Mouse (Mus musculus) olfactory bulb, adult 2 months (tissue): ENCODE measurements around the gene Eif4e3. TPM values are rescaled to one million over a fixed set of nuclear protein-coding genes. Genes with fewer than 3 reads are reported as not detected.
A peak's percentile ranks its signal among the peaks of the same experiment; 100 is the strongest.

Experiments
- H3K27ac ChIP-seq: fragments of 200-500 bp; 2 replicates; pipeline ENCODE4 v1.5.1; 2012; ENCODE audit warnings: low read depth, low read length; ENCODE audit not compliant: insufficient read depth
- H3K4me1 ChIP-seq: fragments of 200-500 bp; 2 replicates; pipeline ENCODE4 v1.6.1; 2012; ENCODE audit warnings: low read length; ENCODE audit not compliant: control insufficient read depth, insufficient read depth
- H3K4me3 ChIP-seq: fragments of 200-500 bp; 2 replicates; pipeline ENCODE4 v1.5.1; 2012; ENCODE audit warnings: mild to moderate bottlenecking, low read depth, low read length, moderate library complexity; ENCODE audit not compliant: insufficient read depth
- CTCF ChIP-seq: fragments of 200-500 bp; IDR thresholded peaks from 2 replicates; pipeline ENCODE4 v1.5.1; 2012; ENCODE audit warnings: low read depth, mild to moderate bottlenecking, low read length, moderate library complexity; ENCODE audit not compliant: insufficient read depth
- POLR2A ChIP-seq: fragments of 200-500 bp; IDR thresholded peaks from 2 replicates; pipeline ENCODE4 v1.6.1; 2012; ENCODE audit warnings: mild to moderate bottlenecking, low read depth, low read length, moderate library complexity; ENCODE audit not compliant: insufficient read depth
- WGBS: fragments of 180-500 bp; shearing (Covaris S2); methylation state at CpG from one replicate; pipeline ENCODE4 v1.1.7; 2018; 5-methylcytosine and 5-hydroxymethylcytosine counted together
- polyA plus RNA-seq: library from polyadenylated mRNA; stranded (reverse); fragments of >200 nt; gene quantifications from 2 replicates; pipeline ENCODE4 v1.2.4, GENCODE M21; 2012; ENCODE audit warnings: low replicate concordance; ENCODE audit not compliant: missing spikeins, insufficient read depth, insufficient read length

Gene Eif4e3
- polyA plus RNA-seq, 1 experiment, result not detected

DNA sequence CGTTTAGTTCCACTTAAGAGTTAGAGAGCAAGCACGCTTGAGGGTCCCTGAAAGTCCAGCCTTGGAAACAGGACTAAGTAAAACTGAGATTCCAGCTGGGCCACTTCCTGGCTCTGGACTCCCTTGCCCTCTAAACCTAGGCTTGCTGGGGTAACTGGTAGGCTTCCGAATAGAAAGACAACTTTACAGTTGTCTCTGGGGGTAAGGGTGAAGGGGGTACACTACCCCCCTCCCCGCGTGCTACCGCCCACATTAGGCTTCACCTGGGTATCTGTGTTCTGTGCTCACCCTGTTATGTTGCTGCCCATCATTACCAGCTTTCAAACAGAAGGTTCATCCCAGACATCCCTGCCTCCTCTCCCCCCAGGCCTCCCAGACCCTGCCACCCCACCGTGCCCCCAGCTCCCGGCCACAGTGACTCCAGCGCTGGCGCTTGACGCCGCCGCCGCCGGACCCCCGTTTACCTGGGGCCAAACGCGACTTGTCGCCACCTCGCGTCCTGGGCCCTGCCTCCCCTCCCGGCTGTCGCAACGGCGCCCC lies 25.2 kb upstream of the Eif4e3 start:
- H3K4me3 ChIP-seq, result peak overlapping the region; percentile 97
- TF ChIP-seq CTCF (no peak), POLR2A (no peak)
- peak overlapping the region; percentile 95 for H3K27ac ChIP-seq
- 7% methylated on average over 25 of the region's 25 CpGs for WGBS
- H3K4me1 ChIP-seq, result peaks cover 12% of the 10 kb centered on the region

GRCm38 (mm10) chr6:99688513-99688912 lies 21.9 kb upstream of the Eif4e3 start:
- Histone ChIP-seq H3K4me3 (no peak overlapping the region), H3K4me1 (peaks cover 2% of the 10 kb centered on the region; the same call in 1 of the 2 replicates), H3K27ac (no peak overlapping the region)
- TF ChIP-seq CTCF, result no peak
- TF ChIP-seq POLR2A, result no peak
- WGBS, result 87% methylated on average over 6 of the region's 6 CpGs

DNA sequence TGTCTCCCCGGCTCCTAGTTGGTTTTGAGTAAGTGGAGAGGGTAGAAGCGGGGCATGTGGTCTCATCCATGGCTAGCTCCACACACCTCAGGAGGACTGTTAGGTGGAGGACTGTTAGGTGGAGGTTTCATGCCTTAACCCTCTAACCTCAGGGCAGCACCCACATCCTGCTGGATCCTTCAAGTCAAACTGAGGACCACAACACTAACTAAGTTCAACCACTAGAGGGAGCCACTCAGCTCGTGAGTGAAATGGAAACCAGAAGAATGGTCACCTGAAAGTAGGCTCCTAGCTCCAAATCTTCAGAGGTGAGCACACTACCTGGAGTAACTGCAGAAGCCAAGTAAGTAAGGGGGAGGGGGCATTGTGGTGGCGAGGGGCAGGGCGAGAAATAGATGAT lies 18.3 kb upstream of the Eif4e3 start:
- TF ChIP-seq POLR2A (no peak), CTCF (peak; percentile 29; the same call in 1 of the 2 replicates)
- WGBS, result 65% methylated on average over 5 of the region's 5 CpGs
- Histone ChIP-seq H3K4me1 (no peaks in the 10 kb centered on the region), H3K27ac (no peak overlapping the region), H3K4me3 (no peak overlapping the region)

GRCm38 (mm10) chr6:99683974-99684373 lies 17.4 kb upstream of the Eif4e3 start:
- Histone ChIP-seq H3K4me1 (no peaks in the 10 kb centered on the region), H3K4me3 (no peak overlapping the region), H3K27ac (no peak overlapping the region)
- no peak for TF ChIP-seq CTCF
- TF ChIP-seq POLR2A, result no peak
- 96% methylated on average over 5 of the region's 5 CpGs for WGBS

DNA sequence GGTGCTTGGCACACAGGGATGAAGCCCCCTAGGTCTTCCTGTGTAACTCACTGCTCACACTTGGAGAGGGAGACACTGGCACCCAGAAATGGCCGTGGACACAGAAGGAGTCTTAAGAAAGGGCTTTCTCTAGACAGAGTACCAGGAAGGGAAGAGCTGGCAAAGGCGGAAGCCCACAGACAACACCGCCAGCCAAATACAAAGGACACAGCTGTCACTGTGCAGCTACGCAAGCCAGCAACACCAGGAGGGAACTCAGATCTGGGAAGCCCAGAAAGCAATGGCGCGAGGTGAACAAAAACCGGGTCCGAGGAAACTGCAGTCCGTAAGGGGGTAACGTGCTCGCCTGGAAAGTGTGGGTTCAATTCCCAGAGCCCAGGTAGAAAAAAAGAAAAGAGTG lies 11.5 kb upstream of the Eif4e3 start:
- WGBS, result 48% methylated on average over 11 of the region's 11 CpGs
- Histone ChIP-seq H3K4me3 (peak overlapping the region; percentile 0; the same call in 1 of the 2 replicates), H3K4me1 (peaks cover 7% of the 10 kb centered on the region), H3K27ac (0 out of 2 replicates have a peak overlapping the region, but pooled peaks have one; percentile 31)
- TF ChIP-seq POLR2A, result no peak
- TF ChIP-seq CTCF, result no peak

DNA sequence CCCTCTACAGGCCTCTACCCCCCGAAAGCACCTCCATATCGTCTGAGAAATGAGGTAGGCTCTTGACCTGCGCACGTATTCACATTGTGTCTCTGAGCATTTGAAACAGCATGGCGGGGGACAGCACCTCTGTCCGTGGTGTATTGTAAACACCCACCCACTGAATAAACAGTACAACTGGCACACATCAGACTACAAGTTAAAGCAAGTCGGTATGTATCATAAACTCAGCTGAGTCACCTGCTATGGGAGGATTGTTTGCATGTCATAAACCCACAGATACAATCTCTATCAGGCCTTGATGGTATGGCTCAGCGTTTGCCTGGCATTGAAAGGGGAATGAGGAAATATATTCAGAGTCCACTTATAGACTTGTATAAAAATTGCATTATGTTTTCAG lies 10.8 kb upstream of the Eif4e3 start:
- TF ChIP-seq CTCF (no peak), POLR2A (no peak)
- H3K4me1 ChIP-seq, result peaks cover 7% of the 10 kb centered on the region
- no peak overlapping the region for H3K4me3 ChIP-seq
- 88% methylated on average over 8 of the region's 8 CpGs for WGBS
- no peak overlapping the region for H3K27ac ChIP-seq

GRCm38 (mm10) chr6:99674482-99674881 lies 7.9 kb upstream of the Eif4e3 start:
- TF ChIP-seq POLR2A (no peak), CTCF (no peak)
- WGBS, result 76% methylated on average over 4 of the region's 4 CpGs
- H3K4me1 ChIP-seq, result peaks cover 13% of the 10 kb centered on the region

GRCm38 (mm10) chr6:99671768-99672167 lies 5.2 kb upstream of the Eif4e3 start:
- WGBS, result 78% methylated on average over 3 of the region's 3 CpGs
- Histone ChIP-seq H3K4me1 (peaks cover 19% of the 10 kb centered on the region), H3K27ac (0 out of 2 replicates have a peak overlapping the region, but pooled peaks have one; percentile 15), H3K4me3 (no peak overlapping the region)
- TF ChIP-seq CTCF (no peak), POLR2A (no peak)

More at GRCm38 (mm10) chr6:99674482-99674881, 7.9 kb upstream of the Eif4e3 start:
- no peak overlapping the region for H3K27ac ChIP-seq
- no peak overlapping the region for H3K4me3 ChIP-seq

- WGBS, result 31% methylated on average over 7 of the region's 7 CpGs
- Histone ChIP-seq H3K27ac (peak overlapping the region; percentile 88), H3K4me1 (peaks cover 20% of the 10 kb centered on the region), H3K4me3 (no peak overlapping the region)
- TF ChIP-seq POLR2A (no peak), CTCF (no peak)
Observed at GRCm38 (mm10) chr6:99670481-99671119, 4.0 kb upstream of the Eif4e3 start.
